Mouse (Mus musculus): Measurements from ENCODE around the gene Fam25c.

DNA sequence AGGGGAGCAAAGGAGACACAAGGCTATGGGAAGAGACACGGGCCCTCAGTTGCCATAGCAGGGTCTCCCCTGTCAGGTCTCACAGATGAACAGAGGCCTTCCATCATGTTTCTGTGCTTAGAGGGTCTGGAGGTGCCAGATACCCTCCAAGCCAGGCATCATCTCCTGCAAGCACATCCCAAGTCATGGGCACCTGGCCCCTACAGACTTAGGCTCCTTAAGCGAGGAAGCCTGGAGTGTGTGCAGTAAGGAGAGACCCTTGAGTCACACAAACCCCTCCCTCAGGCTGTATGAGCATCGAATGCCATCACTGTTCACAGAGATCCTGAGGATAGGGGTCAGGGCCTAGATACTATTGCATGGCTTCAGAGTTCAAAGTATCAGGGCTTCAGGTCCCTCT, 15.7 kb upstream of the Fam25c start:
- TF ChIP-seq CTCF (IDR thresholded peaks at IDR 0.05; ENCODE audit: control insufficient read depth, insufficient read depth, insufficient read length), result no peak
- no peak for TF ChIP-seq MYOD1 (IDR thresholded peaks at IDR 0.05; ENCODE audit: control insufficient read depth, insufficient read length, low read depth)
- no peak for TF ChIP-seq USF1 (IDR thresholded peaks at IDR 0.05; ENCODE audit: low read depth)
- no peak for TF ChIP-seq MAX (IDR thresholded peaks at IDR 0.05)
- no peak for TF ChIP-seq CEBPB (IDR thresholded peaks at IDR 0.05; ENCODE audit: low read depth)
- no peak for TF ChIP-seq MYOG (IDR thresholded peaks at IDR 0.05; ENCODE audit: control insufficient read depth, extremely low read depth, insufficient read length)
- TF ChIP-seq FOSL1 (IDR thresholded peaks at IDR 0.05; ENCODE audit: insufficient read depth, low read length, poor library complexity, severe bottlenecking), result no peak

All from C2C12 (cell line).